Mouse (Mus musculus): ENCODE measurements around the gene Zfp281. TPM values are rescaled to one million over a fixed set of nuclear protein-coding genes. Genes with fewer than 3 reads are reported as not detected.

Gene Zfp281
- total RNA-seq, 2 experiments from 2014 or later, result 33.3 to 36.0 TPM

DNA sequence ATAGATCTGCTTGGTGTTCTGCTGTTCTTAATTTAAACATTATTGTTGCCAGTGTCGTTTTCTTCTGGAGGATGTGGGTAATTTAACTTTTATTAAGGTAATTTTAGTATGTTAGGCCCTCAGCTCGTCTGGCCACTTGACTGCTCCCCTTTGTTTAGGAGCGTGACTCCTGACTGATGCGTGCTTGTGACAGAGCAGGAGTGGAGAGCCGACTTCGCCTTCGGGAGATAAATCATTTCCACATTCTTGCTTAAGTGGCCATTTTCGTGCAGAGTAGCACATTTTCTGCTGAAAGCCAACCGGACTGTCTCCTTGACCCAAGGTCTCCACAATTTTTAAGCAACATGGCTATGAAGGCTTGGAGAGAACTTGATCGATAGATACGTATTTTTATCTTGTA, 29.7 kb downstream of the Zfp281 start:
- no peak for DNase-seq
- intact Hi-C loops (cut with DNase I), result no loop called here

- intact Hi-C loops (cut with DNase I), result no loop called here
- no peak for DNase-seq
Observed at GRCm38 (mm10) chr1:136656619-136657018, 31.9 kb downstream of the Zfp281 start.

DNA sequence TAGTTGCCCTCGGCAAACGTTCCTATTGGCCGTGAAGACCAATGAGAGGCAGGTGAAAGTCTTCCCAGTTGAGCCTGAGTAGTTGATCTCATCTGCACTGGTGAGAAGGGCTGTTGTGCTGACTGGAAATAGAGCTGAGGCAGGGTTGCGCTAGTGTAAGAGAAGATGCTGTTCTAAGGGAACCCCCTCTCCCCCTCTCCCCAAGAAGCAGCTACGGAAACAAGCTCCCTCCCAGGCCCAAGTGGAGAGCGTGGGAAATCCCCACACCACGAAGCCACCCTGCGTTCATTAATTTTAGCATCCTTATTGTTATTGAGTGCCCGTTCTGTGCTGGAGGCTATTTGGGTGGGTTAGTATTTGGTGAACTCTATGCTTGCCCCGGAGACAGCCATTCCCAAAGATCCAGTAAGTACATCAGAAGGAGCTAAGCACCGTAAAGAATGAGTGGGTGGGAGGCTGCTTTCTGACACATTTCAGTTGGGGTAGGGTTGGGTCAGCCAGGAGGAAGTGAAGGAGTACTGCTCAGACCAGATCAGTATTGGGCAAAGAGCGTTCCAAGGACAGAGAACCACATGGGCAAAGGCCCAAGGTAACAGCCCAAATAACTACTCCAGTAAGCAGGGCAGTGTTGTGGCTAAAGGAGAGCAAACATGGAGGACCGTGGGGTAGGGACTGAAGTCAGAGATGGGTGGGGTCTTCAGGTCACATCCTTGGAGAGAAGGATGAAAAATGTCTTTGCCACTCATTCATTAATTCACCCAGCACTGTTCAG, 33.9 kb downstream of the Zfp281 start:
- no peak for DNase-seq
- intact Hi-C loops (cut with DNase I), result no loop called here

- DNase-seq, result no peak
- intact Hi-C loops (cut with DNase I), result no loop called here
Observed at GRCm38 (mm10) chr1:136659337-136659736, 34.6 kb downstream of the Zfp281 start.

GRCm38 (mm10) chr1:136659917-136660316, 35.2 kb downstream of the Zfp281 start:
- no peak for DNase-seq
- intact Hi-C loops (cut with DNase I), result no loop called here

DNA sequence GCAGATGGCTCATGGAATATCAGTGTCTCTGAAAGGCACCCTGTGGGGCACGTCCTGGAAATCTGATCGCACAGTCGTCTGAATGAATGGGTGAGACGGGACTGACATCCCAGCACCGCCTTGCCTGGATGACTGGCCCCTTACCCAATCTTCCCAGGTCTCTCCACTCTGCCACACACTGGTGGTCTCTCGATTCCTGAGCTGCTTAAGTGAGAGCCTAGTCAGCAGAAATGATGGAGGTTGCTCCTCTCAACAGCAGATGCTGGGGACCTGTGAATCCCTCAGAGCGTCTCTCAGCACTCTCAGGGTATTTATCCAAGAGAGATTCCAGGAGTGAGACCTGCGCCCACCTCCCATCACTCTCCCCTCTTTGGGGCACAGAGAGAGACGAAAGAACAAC, 36.8 kb downstream of the Zfp281 start:
- DNase-seq, result no peak
- intact Hi-C loops (cut with DNase I), result no loop called here

DNA sequence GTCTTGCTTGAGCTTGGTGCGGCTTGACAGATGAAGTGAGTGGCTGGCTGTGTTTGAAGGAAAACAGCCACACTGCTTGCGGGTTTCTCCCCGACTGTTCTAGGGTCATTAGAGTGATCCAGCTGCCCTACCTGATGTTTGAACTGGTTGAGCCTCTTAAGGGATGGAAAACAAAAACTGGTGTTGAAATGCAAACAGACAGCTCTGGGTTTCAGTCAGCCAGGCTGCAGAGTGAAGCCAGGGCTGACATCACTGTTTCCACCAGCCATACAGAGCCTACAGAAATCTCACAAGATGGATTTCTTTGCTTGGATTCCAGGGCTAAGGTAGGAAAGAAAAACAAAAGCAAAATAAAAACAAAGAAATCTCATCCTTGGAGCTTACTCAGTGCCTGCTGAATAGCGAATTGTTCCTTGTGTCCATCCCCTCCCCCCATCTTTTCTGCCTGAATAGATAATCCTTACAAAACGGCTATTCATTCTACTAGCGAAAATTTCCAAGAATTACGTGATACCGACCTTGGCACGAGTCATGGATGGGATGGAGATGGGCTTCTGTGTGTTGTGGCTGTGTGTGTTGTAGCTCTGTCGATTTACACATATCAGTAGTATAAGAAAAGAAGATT, 37.4 kb downstream of the Zfp281 start:
- intact Hi-C loops (cut with DNase I), result no loop called here
- no peak for DNase-seq

DNA sequence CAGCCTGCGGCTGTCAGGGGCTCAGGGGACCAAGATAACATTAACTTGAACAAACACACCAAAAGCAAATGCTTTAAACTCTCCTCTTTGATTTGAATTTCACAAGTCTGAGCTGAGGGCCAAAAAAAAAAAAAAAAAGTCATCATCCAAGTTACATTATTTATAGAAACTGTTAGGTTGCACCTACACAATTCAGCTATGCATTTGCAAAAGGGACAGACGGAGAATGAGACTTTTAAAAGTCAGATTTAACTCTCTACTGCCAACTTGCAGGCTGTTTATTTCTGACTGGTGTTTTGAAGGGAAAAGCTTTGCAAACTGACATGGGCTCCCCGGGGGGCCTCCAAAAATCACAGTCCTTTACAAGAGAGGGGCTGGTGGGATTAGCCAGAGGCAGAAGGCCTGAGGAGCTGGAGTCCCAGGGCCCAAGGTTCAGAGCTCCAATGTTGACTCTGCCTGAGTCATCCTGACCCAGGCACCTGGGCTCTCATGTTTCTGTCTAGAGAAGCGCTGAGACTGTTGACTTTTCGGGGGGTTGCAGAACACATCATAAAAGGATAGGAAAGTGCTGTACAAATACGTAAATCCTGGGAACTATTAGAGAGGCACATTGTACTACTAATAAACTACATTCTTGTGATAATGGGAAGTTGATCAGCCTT, 40.4 kb downstream of the Zfp281 start:
- intact Hi-C loops (cut with DNase I), result no loop called here
- no peak for DNase-seq

GRCm38 (mm10) chr1:136666513-136666912, 41.8 kb downstream of the Zfp281 start:
- intact Hi-C loops (cut with DNase I), result no loop called here
- DNase-seq, result peak; percentile 20

DNA sequence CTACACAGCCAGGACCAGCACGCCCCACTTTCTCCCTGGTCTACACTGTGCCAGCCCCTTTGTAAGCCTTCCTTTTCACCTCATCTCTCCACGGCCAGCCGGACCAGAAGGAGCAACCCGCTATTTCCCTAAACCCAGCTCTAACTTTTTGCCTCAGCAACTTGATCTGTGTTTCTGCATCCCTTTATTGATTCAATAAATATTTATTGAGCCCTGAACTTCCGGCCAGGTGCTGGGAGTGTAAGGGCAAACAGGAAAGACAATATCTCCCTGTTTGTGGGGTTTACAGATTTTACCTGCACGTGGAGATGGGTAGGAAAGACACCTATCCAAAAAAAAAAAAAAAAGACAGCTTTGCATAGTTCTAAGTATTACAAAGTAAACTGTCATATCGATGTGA, 45.2 kb downstream of the Zfp281 start:
- no peak for DNase-seq
- intact Hi-C loops (cut with DNase I), result no loop called here

DNA sequence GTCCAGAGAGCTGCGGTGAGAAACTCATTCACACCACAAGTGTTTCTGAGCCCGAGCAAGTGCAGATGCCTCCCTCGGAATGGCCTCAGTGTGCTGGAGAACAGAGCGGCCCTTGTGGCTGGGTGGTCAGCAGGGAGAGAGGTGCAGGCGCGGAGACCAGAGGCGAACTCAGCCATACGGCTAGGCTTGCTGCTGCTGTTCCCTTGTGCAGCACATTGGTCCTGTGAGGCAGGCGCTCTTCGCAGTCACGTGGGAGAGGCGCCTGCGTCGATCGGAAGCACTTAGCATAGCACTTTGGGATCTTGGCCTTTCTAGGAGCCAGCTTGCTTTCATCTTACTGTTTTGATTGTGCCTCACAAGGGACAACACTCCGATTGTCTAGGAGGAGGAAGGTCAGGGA, 45.7 kb downstream of the Zfp281 start:
- intact Hi-C loops (cut with DNase I), result no loop called here
- DNase-seq, result no peak

- no peak for DNase-seq
- intact Hi-C loops (cut with DNase I), result no loop called here
Observed at GRCm38 (mm10) chr1:136671767-136672434, 47.2 kb downstream of the Zfp281 start.

- DNase-seq, result no peak
- intact Hi-C loops (cut with DNase I), result no loop called here
Observed at GRCm38 (mm10) chr1:136672564-136672963, 47.9 kb downstream of the Zfp281 start.

- intact Hi-C loops (cut with DNase I), result no loop called here
- no peak for DNase-seq
Observed at GRCm38 (mm10) chr1:136673293-136673692, 48.6 kb downstream of the Zfp281 start.

DNA sequence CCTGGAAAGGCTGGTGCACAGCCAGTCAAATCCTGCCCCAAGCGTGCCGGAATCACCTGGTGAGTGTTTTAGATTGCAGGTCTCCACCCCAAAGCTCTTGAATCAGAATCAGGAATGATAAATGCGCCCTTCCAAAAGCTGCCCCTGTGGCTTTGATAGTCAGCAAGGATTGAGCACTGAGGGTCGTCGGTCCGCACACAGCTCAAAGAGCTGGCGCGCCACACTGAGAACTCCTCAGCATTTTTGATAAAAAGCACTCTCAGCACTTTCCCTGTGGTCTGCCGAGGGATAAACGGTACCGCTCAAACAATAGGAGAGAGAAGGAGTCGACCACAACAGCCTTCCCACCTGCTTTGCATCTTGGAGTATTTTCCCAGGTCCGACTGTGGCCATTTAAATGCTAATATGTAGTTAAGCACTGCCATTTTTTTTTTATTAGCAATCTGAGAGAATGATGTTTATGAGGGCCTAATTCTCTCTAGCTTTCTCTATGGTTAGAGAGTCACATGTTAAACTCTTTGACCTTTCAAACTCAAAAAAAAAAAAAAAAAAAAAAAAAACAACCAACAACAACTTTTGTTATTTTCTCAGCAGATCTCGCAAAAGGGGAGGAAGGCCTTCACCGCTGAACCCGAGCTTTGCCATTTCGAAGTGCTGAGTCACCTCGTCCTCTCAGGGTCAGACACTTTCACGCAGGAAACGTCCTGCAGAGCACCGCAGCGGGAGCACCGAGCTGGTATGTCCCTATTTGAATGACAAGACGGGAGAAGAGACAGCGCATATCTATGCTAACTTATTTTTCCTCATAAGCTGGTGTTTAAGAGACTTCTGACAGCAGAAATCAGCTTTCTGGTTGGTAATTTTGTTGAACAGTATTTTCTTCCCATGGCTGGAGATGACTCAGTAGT, 50.1 kb downstream of the Zfp281 start:
- no peak for DNase-seq
- intact Hi-C loops (cut with DNase I), result no loop called here

DNA sequence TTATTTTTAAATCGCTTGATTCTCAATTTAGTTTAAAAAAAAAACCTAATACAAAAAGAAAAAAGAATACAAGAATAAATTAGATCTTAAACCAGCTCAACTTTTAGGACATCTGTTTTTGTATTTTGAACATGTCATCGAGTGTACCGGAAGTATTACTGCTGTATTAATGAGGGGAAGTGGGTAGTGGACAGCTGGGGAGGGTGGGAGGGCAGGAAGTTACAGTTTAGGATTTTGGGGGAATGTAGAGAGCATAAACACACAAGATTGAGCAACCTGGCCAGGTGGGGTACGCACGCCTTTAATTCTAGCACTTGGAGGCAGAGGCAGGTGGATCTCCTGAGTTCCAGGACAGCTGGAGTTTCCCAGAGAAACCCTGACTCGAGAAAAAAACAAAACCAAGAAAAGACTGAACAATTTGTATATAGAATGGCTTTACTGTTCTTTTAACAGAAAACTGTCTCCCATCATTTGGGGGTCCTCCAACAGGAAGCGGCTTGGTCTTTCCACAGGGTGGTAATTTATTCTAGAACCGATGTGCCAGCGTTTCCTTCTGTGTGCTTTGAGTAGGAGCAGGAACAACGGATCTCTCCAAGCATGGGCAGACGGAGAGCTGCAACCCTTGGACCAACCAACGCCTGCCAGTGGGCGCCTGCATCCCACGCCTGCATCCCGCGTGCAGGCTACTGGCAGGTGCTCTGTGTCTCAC, 51.2 kb downstream of the Zfp281 start:
- no peak for DNase-seq
- intact Hi-C loops (cut with DNase I), result no loop called here

- intact Hi-C loops (cut with DNase I), result no loop called here
Observed at GRCm38 (mm10) chr1:136676445-136676755, 51.7 kb downstream of the Zfp281 start.

GRCm38 (mm10) chr1:136677847-136678325, 53.2 kb downstream of the Zfp281 start:
- DNase-seq, result no peak
- intact Hi-C loops (cut with DNase I), result no loop called here

More at GRCm38 (mm10) chr1:136676445-136676755, 51.7 kb downstream of the Zfp281 start:
- DNase-seq, result no peak

- intact Hi-C loops (cut with DNase I), result no loop called here
Observed at GRCm38 (mm10) chr1:136678836-136679235, 54.1 kb downstream of the Zfp281 start.

More at GRCm38 (mm10) chr1:136678836-136679235, 54.1 kb downstream of the Zfp281 start:
- no peak for DNase-seq
